Mouse (Mus musculus) heart, adult 11 months (tissue): ENCODE results near the gene Pxmp2.
A peak's percentile ranks its signal among the peaks of the same experiment; 100 is the strongest.

Experiments used
- DNase-seq: peaks from one replicate; pipeline ENCODE4 v3.0.0; 2022

Gene Pxmp2

DNA sequence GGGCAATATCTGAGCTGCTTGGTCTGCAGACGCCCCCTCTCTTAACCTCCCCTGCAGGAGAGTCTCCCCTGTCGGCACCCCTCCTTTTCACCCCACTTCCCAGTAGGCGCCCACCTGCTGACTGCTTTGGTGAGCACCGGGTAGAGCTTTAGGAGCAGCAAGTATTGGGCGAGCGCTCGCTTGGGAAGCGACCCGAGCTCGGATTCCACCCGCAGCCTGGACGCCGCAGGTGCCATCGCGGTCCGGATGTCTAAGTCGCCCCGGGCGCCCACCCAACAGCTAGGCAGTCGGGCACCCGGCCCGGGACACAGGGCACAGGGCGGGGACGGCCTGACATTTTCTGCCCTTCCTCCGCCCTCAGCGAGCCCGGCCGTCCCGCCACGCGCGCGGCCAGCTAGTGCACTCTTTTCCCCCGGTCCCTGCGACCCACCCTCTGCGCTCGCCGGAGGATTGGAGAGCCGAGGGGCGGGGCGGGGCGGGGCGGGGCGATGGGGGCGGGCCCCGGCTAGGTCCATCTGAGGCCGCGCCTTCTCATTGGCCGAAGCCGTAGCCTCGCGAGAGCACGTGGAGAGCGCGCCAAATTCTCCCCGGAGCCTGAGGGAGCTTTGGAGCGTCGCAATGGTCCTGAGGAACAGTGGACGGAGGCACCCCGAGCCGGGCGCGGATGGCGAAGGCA is at the start of gene Pxmp2, which contains the start of gene Pole:
Gene Pxmp2, minus strand, starts transcription at position 417 of the 676 bp plus-strand sequence.
Gene Pole, plus strand, starts transcription at position 537 of the 676 bp plus-strand sequence.
- DNase-seq, result peak; percentile 99

DNA sequence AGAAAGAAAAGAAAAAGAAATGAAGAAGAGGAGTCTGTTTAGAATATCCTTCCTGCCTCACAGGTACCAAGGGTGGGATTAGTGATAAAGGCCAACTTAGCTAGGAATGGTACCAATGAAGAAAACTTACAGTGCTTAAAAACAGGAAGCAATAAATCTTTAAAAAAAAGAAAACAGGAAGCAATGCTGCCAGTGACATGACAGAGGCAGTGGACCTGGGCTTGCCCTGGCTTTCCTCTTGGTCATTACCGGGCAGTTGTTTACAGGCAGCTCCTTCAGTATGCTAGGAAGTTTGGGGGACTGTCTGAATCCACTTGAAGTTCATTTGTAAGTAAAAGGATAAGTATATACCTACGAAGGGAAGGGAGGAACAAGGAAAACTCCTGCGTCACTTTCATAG is 44.5 kb upstream of the Pxmp2 start:
- no peak for DNase-seq

DNA sequence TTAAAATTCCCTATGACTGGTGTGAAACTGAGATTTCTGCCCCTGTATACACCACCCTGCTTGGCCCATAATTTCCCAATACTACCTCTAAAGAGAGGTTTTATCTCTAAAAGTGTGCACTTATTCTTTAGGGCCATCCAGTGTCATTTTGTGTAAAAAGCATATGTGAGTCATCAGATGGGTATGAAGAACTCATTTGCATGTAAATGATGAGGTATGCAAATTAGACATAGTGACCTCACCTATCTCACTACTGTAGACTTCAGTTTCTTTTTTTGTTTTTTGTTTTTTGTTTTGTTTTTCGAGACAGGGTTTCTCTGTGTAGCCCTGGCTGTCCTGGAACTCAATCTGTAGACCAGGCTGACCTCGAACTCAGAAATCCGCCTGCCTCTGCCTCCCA is 27.1 kb upstream of the Pxmp2 start:
- no peak for DNase-seq

DNA sequence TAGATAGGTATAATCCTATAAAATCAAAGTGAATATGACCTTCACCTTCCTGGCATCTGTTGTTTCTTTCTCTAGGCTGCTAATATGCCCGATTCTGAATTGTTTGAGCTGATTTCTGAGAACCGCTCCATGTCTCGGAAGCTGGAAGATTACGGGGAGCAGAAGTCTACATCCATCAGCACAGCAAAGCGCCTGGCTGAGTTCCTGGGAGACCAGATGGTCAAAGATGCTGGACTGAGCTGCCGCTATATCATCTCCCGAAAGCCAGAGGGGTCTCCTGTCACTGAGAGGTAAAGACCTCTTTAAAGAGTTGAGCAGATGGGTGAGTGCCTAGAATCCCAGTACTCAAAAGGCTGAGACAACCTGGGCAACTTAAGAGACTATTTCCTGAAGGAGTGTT is 22.9 kb upstream of the Pxmp2 start:
- no peak for DNase-seq

DNA sequence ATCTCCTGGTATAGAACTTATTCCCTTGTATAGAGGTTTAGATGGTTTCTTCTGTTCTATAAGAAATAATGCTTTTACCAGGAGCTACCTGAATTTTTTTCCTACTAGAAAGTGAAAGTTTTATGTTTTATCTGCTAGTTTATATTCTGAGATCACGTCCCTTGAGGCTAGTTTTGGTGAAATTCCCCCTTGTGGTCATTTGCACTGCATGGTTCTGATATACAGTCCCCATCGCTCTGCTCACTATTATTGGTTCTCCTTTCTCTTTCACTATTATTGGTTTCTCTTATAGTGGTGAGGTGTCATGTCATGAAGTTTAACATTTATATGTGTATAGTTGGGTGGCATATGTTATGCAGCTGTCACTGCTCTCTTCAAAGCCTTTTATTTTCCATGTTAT is 14.6 kb upstream of the Pxmp2 start:
- no peak for DNase-seq

DNA sequence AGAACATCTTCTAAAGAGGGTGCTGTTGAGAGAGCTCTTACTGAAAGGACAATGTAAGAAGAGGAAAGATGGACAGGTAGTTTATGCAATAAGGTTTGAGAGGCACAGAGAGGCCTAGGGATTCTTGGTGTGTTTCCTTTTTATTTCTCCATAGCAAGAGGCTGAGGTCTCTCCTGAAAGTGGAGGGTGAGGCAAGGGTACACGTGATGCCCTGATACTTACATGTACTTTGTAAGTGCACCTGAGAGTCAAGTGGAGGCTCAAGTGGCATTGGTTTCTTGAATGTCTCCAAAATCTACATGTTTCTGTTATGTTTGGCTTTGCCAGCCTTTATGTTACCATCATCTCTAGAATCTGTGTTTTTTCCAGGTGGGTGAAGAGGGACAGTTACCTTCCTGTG is 10.7 kb upstream of the Pxmp2 start:
- no peak for DNase-seq

DNA sequence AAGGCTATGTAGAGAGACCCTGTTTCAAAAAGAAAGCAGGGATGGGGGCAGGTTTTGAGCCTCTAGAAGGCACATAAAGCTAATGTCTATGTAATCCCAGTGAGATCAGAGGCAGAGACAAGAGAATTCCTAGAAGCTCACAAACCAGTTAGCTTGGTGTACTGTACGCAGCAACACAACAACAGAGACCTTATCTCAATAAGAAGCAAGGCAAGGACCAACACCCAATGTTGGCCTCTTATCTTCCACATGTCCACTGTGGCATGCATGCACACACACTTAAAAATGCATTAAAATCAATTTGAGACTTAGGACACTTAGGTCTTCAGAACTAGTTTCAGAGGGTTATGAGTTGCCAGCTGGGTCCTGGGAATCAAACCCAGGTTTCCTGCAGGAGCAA is 5.7 kb upstream of the Pxmp2 start:
- DNase-seq, result no peak

DNA sequence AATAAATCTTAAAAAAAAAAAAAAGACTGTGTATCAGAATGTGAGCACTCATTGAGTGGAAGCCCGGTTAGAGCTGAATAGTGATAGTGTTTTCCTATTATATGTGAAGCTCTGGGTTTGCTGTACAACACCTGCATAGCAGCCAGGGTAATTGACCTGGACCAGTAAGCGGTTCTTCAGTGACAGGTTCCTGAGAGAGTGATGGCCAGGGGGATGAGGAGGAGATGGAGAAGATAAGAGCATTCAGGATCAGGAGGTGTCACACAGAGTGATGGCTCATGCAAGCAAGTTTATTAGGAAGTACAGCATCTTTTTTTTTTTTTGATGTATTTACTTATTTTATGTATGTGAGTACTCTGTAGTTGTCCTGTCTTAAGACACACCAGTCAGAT is 1.1 kb upstream of the Pxmp2 start:
- no peak for DNase-seq

DNA sequence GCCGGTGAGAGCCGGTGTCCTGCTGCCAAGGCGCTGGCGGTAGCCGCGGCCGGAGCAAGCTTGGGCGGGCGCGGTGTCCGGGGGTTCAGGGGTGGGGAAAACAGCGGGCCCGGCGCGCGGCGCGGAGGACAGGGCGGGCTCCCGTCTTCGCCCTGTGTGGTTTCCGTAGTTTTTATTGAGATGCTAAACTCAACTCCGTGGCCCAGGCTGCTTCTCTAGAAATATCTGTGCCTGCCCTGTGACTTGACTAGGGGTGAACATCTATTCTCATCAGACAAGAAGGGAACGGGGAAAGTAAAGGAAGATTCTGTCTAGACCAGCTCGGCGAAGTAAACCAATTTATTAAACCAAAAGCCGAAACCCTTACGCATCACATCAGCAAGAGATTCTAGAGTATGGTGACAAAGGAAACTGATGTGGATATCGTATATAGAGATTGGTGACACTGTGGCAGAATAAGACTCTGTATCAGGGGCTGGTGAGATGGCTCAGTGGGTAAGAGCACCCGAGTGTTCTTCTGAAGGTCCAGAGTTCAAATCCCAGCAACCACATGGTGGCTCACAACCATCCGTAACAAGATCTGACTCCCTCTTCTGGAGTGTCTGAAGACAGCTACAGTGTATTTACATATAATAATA is 579 bp upstream of the Pxmp2 start:
- DNase-seq, result no peak

DNA sequence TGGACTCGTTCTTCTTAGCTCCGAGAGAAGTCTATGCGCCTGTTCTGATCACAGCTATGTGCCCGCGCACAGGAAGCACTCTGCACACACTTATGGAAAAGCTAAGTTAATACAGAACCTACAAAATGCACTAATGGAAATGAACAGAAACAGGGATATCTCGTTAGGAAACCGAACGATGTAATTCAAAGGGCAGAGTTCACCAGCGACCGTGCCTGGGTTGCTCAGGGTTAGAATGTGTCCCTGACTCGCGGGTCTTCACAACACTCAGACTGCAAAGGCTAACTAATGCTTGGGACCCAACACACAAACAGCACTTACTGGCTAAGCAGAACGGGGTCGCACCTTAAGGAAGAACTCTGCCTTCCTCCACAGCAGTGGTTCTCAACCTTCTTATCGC is 830 bp downstream of the Pxmp2 start:
- no peak for DNase-seq

DNA sequence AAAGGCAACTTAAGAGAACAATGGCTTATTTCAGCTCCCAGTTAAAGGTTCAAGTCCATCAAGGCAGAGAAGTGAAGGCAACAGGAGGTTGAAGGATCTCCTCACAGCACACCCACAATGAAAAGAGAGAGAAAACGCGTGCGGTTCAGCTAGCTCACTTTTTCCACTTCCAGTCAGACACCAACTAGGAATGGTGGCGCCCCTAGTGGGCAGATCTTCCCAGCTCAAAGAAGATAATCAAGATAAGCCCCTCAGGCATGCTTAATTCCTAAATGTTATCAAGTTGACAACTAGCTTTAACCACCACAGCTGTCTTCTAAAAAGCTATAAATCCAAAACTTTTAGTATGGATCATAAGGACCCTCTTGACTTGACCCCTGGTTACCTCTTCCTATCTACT is 1.4 kb downstream of the Pxmp2 start:
- no peak for DNase-seq

DNA sequence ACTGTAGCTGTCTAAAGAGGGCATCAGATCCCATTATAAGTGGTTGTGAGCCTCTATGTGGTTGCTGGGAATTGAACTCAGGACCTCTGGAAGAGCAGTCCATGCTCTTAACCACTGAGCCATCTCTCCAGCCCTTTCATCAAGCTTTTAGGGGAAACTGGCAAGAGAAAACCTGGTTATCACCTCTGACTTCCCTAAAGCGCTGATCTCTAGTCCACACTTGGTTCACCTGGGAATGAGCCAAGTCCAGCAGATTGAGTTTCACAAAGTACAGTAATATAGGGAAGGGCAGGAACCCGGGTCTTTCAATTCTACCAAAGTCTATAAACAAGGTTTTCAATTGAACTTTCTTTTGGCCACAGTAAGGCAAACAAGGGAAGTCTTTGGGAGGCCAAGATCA is 4.0 kb downstream of the Pxmp2 start:
- DNase-seq, result no peak

DNA sequence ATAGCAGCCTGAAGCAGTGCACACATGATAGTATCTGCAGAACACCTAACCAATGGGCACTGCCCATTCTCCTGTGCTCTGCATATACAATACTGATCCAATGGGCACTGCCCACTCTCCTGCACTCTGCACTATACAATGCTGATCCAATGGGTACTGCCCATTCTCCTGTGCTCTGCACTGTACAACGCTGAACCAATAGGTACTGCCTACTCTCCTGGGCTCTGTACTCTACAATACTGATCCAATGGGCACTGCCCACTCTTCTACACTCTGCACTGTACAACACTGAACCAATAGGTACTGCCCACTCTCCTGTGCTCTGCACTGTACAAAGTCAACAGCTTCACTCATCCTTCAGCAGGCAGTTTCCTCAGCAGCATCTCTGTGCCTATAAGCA is 9.1 kb downstream of the Pxmp2 start:
- DNase-seq, result no peak

DNA sequence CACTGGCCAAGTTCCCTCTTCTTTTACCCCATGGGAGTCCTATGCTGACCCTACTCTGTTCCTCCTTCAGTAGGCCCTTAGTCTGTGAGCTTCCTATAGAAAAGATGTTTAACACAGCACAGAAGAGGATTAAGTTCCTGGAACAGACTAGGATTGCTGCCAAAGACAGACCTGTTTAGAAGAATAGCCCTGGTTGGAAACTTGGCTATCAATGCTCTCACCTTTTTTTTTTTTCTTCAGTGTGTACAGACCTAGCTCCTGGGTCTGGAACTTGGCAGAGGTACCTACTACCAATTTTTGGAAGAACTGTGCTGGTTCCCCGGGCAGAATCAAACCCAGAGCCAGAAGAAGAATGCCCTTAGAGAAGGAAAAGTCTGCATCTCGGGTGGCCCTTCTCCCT is 9.6 kb downstream of the Pxmp2 start:
- no peak for DNase-seq

DNA sequence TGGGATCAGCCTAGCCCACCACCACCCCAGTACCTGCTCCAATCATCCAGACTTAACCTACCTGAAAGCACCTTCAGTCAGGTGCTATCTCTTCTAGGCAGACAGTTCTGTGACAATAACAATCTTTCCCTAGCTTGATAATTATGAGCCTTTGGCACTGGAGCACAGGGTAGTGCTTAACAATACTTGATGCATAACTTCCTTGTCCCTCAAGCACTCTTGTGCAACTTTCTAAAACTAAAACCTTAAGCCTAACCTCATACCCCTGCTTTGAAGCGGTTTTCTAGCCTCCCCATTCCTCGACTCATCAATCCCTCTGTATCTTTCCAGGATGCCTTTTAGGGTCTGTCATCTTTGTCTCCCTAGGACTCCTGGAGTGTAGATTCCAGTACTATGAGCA is 11.1 kb downstream of the Pxmp2 start:
- no peak for DNase-seq

DNA sequence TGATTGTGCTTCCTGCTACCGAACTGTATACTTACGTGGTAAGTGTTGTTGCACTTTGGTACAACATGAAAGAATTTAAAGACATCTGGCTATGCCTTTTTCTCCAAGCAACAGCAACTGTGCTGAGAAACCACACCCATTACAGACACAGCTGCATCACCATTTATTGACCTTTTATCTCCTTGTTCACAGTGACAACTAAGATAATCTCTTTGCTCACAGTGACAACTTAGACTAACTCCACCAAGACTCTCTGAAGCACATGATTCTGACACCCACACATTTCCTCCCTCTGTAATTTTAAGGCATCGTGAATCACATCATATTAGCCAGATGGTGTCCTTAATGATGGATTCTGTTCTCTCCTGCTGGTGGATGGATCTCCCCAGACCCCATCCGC is 11.8 kb downstream of the Pxmp2 start:
- DNase-seq, result no peak

DNA sequence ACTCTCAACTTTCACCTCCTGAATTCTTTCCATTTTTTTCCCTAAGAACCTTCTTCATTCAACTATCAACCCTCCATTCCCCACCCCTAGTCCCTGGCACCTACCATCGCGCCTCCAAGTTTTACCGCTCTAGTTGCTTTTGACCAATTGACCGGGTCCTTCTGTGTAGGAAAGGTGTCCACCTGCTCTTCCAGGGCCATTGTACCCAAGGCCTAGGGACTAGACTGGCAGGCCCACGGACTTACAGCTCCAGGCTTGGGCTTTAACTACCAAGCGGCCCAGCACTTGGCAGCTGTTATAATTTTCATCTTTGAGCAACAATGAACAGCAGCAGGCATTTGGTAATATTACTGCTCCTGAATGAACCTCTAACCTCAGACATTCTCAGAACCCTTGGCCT is 15.7 kb downstream of the Pxmp2 start:
- DNase-seq, result peak; percentile 89

DNA sequence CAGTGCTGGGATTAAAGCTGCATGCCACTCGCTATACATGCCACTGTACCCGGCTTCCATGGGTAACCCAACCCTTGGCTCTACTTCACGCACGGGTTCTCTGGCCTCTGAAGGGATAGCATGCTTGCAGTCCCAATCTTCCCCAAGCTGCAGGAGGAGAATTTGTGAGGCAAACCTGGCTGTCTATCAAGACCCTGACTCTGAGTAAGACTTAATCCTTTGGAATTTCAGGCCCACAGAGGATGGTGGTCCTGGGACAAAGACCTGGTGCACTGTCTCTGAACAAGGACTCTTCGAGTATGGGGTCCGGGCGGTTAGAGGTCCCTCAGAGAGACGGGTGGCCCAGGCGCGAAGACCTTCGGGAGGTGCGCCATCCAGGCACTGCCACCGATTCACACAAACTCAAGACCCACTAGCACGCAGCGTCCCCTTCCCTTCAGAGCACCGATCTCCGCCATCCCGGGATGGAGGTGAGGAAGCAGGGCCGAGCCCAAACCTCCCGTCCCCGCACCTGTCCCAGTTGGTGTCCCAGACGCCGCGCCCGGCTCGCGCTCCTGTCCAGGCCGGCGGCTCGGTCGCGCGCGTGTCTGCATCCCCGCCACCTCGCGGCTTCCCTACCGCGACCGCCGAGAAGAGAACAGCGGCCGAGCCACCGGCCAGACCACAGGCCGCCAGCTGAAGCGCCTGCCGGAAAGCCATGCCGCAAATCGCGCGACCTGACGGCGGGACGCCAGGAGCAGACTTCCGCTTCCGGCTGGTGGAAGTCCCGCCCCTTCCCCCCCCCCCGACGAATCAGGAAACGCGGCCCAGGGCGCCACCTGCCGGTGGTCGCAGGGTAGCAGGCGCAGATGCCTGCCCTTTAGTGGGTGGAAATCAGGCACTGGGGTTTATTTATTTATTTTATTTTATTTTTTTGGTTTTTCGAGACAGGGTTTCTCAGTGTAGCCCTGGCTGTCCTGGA is 16.6 kb downstream of the Pxmp2 start, which contains the start of gene Pgam5:
Gene Pgam5, minus strand, starts transcription at position 773 of the 961 bp plus-strand sequence.
- DNase-seq, result peak; percentile 98

DNA sequence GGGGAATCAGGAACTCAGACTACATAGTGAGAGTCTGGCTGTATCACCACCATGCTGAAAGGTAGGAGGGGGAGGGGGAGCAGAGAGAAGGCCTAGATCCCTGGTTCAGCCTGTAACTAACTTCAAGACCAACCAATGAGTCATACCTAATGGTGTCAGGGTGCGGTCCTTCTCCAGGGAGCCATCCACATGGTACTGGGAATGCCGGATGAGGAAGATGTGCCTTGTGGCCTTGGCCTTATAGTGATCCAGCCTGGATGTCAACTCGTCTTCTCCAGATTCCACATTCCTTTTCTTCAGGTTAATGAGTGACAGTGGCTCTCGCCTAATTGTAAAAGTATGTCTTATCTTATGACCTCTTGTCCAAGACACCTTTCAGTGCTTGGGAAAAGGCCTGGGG is 19.0 kb downstream of the Pxmp2 start:
- DNase-seq, result no peak

DNA sequence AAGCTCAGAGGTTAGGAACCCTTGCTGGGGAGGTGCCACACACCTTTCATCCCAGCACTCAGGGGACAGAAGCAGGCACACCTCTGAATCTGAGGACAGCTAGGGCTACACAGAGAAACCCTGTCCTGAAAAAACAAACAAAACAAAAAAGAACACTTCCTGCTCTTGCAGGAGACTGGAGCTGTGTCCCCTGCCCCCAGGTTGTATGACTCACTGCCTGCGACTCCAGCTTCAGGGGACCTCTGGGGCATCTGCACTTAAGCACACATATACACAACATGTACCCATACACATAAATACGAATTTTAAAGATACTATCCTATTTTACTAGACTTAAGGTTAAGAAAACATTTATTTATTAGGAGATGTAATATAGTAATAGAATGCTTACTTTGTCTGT is 41.9 kb downstream of the Pxmp2 start:
- no peak for DNase-seq

DNA sequence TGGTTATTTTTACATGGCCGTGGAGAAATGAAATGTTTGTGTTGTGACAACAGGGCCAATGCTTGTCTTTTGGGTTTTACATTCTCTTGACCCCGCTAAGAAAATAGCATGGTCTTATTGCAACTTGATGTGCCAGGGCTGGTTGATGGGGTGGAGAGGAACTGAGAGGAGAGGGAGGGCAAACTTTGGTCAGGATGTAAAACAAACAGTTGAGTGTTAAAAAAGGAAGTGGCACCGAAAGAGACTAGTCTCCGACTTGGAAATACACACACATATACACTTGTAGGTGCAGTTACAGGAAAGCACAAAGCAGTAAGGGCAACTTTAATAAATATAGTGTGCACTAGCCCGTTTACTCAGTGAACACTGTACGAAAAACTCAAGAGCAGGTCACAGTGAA is 53.6 kb downstream of the Pxmp2 start:
- DNase-seq, result no peak

DNA sequence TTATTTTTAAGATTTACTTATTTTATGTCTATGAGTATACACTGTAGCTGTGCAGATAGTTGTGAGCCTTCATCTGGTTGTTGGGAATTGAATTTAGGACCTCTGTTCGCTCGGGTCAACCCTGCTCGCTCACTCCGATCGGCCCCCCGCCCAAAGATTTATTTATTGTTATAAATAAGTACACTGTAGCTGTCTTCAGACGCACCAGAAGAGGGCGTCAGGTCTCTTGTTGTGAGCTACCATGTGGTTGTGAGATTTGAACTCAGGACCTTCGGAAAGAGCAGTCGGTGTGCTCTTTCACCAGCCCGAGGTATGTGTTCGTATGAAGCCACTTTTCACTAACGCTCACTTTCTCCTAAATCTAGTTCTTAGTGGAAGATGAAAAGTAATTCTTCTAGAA is 54.3 kb downstream of the Pxmp2 start:
- no peak for DNase-seq

DNA sequence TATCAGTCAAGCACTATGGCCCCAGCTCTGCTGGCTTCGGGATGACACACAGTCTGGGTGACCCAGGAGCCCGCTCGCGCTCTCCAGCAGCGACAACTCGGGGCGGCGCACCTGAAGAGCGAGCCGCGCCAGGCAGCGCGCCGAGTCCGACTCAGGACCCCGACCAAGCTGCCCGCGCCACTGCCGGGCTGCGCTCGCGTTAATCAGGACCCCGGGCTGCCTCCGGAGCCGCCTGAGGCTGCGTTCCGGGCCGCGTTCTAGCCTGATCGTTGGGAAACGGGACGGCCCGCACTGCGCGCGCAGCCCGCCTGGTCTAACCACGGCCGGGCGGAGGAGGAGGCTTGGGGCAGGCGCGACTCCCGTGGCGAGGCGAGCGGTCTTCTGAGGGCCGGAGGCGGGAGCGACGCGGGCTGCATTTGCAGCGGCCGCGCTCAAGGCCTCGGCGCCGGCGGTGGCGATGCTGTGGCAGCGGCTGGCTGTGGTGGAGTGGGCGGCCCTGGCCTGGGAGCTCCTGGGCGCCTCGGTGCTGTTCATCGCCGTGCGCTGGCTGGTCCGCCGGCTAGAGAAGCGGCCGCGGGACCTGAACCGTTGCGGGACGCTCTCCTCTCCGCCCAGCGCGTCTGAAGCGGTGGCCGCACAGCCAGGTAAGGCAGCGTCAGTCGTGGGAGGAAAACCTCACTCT is 55.1 kb downstream of the Pxmp2 start, which contains the start of gene Ankle2:
Gene Ankle2, plus strand, starts transcription at position 225 of the 682 bp plus-strand sequence.
- DNase-seq, result peak; percentile 99
